Mouse (Mus musculus) hindbrain, embryonic 13.5 days (tissue): ENCODE measurements at regions not wholly inside any gene's neighbourhood (a gene's known extent, or its start where the extent isn't known, plus 50 kb on each side); places are given as distances from the start of the nearest gene placed in this dataset.
"Not testable (repeated sequence)": the region's sequence is repeated elsewhere in the genome, so short reads cannot be mapped to it uniquely, and the experiment has no call there.

Source experiments
- ATAC-seq: fragments of 200-750 bp; cut with Nextera tagmentation; 2 replicates; pipeline ENCODE4 v1.8.0; 2017; ENCODE audit warnings: moderate TSS enrichment; ENCODE audit not compliant: low FRiP score
- H3K27ac ChIP-seq: fragments of 300-500 bp; sonication (generic); 2 replicates; pipeline ENCODE4 v1.5.1; 2015; ENCODE audit warnings: inconsistent platforms, mild to moderate bottlenecking, moderate library complexity
- H3K27me3 ChIP-seq: fragments of 300-500 bp; sonication (generic); 2 replicates; pipeline ENCODE4 v1.6.1; 2015; ENCODE audit warnings: mild to moderate bottlenecking, inconsistent platforms
- H3K36me3 ChIP-seq: fragments of 300-500 bp; sonication (generic); 2 replicates; pipeline ENCODE4 v1.6.1; 2015; ENCODE audit warnings: mild to moderate bottlenecking, inconsistent platforms
- H3K4me1 ChIP-seq: fragments of 300-500 bp; sonication (generic); replicated peaks from 2 replicates; pipeline ENCODE4 v1.6.1; 2015; ENCODE audit warnings: inconsistent platforms
- H3K4me2 ChIP-seq: fragments of 300-500 bp; sonication (generic); 2 replicates; pipeline ENCODE4 v1.6.1; 2015; ENCODE audit warnings: inconsistent platforms, mild to moderate bottlenecking, moderate library complexity
- H3K4me3 ChIP-seq: fragments of 300-500 bp; sonication (generic); 2 replicates; pipeline ENCODE4 v1.5.1; 2015; ENCODE audit warnings: mild to moderate bottlenecking, inconsistent platforms
- H3K9ac ChIP-seq: fragments of 300-500 bp; sonication (generic); 2 replicates; pipeline ENCODE4 v1.6.1; 2015; ENCODE audit warnings: mild to moderate bottlenecking, inconsistent platforms
- H3K9me3 ChIP-seq: fragments of 300-500 bp; sonication (generic); 2 replicates; pipeline ENCODE4 v1.6.1; 2016; ENCODE audit warnings: inconsistent platforms
- WGBS: fragments of 180-500 bp; shearing (Covaris S2); methylation state at CpG from one replicate; pipeline ENCODE4 v1.1.7; 2015; 5-methylcytosine and 5-hydroxymethylcytosine counted together

DNA sequence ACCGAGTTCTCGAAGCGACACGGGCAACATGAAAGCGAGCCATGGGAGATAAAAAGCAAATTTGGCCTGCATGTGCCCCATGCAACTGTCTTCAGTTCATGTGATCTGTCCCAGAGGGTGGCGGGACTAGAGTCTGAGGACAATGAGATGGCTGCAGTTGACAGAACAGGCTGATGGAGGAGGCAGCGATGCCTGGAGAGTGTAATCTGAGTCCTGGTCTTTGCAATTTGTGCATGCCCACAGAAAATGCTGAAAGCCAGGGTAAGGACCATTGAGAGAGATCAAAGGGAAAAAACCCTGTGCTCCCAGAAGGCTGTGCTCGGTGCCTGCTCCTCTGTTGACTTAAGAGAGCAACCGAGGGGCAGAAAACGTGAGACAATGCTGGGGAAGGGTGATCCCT is 624.8 kb upstream of the BB014433 start:
- no peaks in the 10 kb centered on the region for H3K27me3 ChIP-seq
- H3K36me3 ChIP-seq: no peaks in the 10 kb centered on the region
- ATAC-seq: no peak
- H3K9ac ChIP-seq: no peak overlapping the region
- peaks cover 3% of the 10 kb centered on the region; the same call in 1 of the 2 replicates for H3K4me1 ChIP-seq
- H3K9me3 ChIP-seq: no peaks in the 10 kb centered on the region
- 43% methylated on average over 10 of the region's 10 CpGs for WGBS
- H3K4me3 ChIP-seq: no peak overlapping the region
- H3K27ac ChIP-seq: no peak overlapping the region
- H3K4me2 ChIP-seq: no peak overlapping the region

DNA sequence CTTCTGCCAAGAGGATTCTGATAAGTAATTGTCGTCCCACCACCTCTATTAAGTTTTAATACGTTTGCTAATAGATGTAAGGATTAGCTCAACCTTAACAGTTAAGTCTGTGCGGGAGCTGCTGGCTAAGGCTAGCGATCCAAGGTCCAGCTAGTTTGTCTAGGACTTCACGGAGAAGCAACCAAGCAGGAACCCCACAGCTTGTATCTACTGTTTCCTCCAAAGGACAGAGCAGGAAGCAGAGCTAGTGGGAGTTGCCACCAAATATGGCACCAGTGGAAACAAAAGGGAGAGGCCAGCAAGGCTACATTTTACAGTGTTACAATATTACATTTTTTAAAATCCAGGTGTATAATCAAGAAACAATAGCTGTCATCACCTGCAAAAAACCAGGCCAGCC is 624.4 kb upstream of the BB014433 start:
- H3K27ac ChIP-seq: no peak overlapping the region
- no peak overlapping the region for H3K9ac ChIP-seq
- H3K9me3 ChIP-seq: no peaks in the 10 kb centered on the region
- H3K36me3 ChIP-seq: no peaks in the 10 kb centered on the region
- ATAC-seq: no peak
- peaks cover 3% of the 10 kb centered on the region; the same call in 1 of the 2 replicates for H3K4me1 ChIP-seq
- no peaks in the 10 kb centered on the region for H3K27me3 ChIP-seq
- WGBS: 81% methylated on average over 5 of the region's 5 CpGs
- no peak overlapping the region for H3K4me3 ChIP-seq
- no peak overlapping the region for H3K4me2 ChIP-seq

DNA sequence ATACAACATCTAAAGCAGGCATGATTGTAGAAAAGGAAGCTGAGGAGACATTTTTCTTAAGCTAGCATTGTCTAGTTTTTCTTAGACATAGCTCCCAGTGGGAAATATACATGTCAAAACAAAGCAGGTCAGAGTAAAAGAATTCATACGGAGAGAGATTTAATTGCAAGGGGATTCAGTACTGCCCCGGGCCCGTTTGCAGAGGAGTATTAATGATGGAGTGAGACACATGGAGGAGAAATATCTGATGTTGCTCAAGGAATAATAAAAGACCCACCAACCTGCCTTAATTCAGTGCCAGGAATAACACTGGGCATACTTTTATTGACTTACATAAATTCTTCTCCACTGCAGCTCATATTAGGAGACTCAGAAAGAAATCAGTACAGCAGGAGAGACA is 623.6 kb upstream of the BB014433 start:
- Histone ChIP-seq H3K9me3 (no peaks in the 10 kb centered on the region), H3K4me1 (peaks cover 3% of the 10 kb centered on the region; the same call in 1 of the 2 replicates), H3K27ac (no peak overlapping the region), H3K4me3 (no peak overlapping the region), H3K9ac (no peak overlapping the region), H3K4me2 (no peak overlapping the region), H3K27me3 (no peaks in the 10 kb centered on the region), H3K36me3 (no peaks in the 10 kb centered on the region)
- 59% methylated on average over 3 of the region's 3 CpGs for WGBS
- no peak for ATAC-seq

DNA sequence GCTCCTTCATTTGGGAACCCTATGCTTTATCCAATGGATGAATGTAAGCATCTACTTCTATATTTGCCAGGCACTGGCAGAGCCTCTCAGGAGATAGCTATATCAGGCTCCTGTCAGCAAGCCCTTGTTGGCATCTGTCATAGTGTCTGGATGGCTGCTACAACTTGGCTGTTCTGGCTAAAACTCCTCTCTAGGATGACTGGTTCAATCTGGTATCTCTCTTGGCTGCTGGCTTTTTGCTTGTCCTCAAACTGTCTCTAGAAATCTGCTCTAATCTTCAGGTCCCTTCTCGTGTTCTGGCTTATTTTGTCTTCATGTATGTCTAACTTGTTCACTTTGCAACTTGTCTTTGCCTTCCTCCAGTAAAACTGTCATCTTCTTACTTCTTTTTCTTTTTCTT is 614.7 kb upstream of the BB014433 start:
- 85% methylated on average over 1 of the region's 1 CpGs for WGBS
- no peaks in the 10 kb centered on the region for H3K4me1 ChIP-seq
- no peak overlapping the region for H3K4me3 ChIP-seq
- ATAC-seq: no peak
- H3K27ac ChIP-seq: no peak overlapping the region
- H3K27me3 ChIP-seq: no peaks in the 10 kb centered on the region
- H3K9ac ChIP-seq: no peak overlapping the region
- H3K9me3 ChIP-seq: no peaks in the 10 kb centered on the region
- H3K36me3 ChIP-seq: no peaks in the 10 kb centered on the region
- no peak overlapping the region for H3K4me2 ChIP-seq

DNA sequence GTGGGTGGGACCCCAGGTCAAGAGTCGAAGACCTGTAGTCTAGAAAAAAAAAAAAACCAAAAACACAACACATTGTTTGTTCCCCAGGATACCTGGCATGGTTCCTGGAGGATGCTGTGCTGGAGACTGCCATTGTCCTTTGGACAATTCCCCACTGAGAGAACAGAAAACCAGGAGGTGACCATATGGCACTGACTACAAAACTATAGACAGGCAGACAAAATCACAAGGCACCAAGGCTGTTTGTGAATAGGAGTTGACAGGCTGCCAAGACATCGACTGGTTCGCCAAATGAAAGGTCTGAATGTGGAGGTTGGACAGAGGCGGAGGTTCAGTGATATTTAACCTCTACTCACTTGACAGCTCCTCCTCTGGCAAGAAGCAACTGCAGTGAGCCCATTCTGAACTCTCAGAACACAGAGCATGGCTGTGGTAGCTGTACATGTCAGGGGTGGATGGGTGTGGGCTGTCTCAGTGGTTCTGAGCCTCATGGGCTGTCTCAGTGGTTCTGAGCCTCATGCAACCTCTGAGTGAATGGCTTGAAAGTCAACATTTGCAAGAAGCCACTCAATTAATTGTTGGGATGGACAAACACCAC is 589.0 kb upstream of the BB014433 start:
- no peak for ATAC-seq
- H3K27me3 ChIP-seq: no peaks in the 10 kb centered on the region
- no peaks in the 10 kb centered on the region for H3K36me3 ChIP-seq
- H3K9me3 ChIP-seq: peaks cover 4% of the 10 kb centered on the region
- H3K9ac ChIP-seq: no peak overlapping the region
- no peak overlapping the region for H3K4me3 ChIP-seq
- no peak overlapping the region for H3K4me2 ChIP-seq
- no peaks in the 10 kb centered on the region for H3K4me1 ChIP-seq
- 78% methylated on average over 4 of the region's 4 CpGs for WGBS
- no peak overlapping the region for H3K27ac ChIP-seq

DNA sequence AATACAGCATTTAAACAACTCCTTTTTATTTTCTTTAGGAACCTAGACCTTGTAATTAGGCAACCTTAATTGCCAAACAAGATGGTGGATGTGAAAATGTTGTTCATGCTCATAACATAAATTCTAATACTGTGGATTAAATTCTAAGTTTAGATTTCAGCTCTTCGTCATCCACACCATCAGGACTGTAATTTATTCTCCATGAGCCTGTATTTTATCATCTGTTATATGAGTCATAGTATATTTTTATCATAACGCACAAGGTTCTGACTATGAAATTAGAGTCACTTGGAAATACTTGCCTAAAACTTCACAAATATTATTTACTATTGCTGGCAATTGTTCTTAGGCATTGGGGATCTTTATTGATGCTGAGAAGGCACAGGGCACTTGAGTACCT is 582.7 kb upstream of the BB014433 start:
- ATAC-seq: no peak
- 94% methylated on average over 2 of the region's 2 CpGs for WGBS
- no peaks in the 10 kb centered on the region for H3K4me1 ChIP-seq
- H3K4me2 ChIP-seq: no peak overlapping the region
- H3K9ac ChIP-seq: no peak overlapping the region
- 0 out of 2 replicates have a peak, but pooled peaks cover 4% of the 10 kb centered on the region for H3K9me3 ChIP-seq
- no peak overlapping the region for H3K27ac ChIP-seq
- H3K27me3 ChIP-seq: no peaks in the 10 kb centered on the region
- H3K4me3 ChIP-seq: no peak overlapping the region
- no peaks in the 10 kb centered on the region for H3K36me3 ChIP-seq

DNA sequence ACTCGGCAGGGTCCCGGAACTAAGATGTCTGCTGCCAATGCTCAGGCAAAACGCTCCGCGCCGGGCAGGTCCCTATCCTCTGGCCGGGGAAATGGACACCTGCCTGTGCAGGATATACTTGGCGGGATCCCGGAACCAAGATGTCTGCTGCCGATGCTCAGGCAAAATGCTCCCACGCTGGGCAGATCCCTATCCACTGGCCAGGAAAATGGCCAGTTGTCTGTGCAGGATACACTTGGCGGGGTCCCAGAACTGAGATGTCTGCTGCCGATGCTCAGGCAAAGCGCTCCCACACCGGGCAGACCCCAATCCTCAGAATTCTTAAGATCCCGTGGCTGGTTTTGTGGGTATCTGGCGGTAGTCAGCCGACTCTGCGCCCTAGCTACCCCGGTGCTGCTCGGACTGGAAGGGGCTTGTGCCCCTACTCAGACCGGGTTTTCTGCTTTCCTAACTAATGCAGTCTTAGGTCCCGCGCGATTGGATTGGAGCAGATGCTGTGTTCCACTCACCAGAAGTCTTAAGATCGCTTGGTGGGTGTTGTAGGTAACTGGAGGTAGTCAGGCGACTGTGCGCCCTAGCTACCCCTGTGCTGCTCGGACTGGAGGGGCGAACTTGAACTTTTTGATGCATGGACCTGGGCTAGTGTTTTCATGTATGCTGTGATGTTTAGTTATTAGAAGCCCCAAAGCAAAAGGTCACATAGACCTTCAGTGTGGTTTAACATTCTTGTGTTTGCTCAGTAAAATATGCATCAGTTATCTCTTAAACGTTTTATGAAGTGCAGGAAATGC is 577.9 kb upstream of the BB014433 start:
- ATAC-seq, H3K27me3 ChIP-seq, H3K4me3 ChIP-seq, H3K9me3 ChIP-seq, H3K36me3 ChIP-seq, H3K9ac ChIP-seq, H3K27ac ChIP-seq, H3K4me1 ChIP-seq, H3K4me2 ChIP-seq: not testable (repeated sequence)
- 91% methylated on average over 30 of the region's 31 CpGs for WGBS

DNA sequence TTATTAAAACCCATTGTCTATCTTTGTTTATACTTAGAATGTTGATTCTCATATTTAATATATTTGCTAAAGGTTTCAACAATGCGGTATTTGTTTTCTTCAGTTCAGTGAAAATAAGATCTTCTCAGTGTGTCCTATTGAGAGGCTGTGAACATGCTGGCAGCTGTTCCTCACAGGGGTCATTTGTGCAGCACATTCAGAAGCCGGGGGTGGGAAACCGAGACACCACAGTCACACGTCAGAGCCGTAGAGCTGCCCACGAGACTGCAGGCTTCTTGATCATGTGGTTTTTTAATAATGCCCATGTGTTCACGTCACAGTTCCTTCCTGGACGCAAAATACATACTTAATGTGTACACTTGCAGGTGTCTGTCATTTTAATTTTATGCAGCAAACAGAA is 564.3 kb upstream of the BB014433 start:
- Histone ChIP-seq H3K9me3 (no peaks in the 10 kb centered on the region), H3K27ac (no peak overlapping the region), H3K27me3 (no peaks in the 10 kb centered on the region), H3K4me2 (no peak overlapping the region), H3K9ac (no peak overlapping the region), H3K4me1 (peaks cover 4% of the 10 kb centered on the region; the same call in 1 of the 2 replicates), H3K4me3 (no peak overlapping the region), H3K36me3 (no peaks in the 10 kb centered on the region)
- WGBS: 56% methylated on average over 8 of the region's 8 CpGs
- ATAC-seq: no peak

DNA sequence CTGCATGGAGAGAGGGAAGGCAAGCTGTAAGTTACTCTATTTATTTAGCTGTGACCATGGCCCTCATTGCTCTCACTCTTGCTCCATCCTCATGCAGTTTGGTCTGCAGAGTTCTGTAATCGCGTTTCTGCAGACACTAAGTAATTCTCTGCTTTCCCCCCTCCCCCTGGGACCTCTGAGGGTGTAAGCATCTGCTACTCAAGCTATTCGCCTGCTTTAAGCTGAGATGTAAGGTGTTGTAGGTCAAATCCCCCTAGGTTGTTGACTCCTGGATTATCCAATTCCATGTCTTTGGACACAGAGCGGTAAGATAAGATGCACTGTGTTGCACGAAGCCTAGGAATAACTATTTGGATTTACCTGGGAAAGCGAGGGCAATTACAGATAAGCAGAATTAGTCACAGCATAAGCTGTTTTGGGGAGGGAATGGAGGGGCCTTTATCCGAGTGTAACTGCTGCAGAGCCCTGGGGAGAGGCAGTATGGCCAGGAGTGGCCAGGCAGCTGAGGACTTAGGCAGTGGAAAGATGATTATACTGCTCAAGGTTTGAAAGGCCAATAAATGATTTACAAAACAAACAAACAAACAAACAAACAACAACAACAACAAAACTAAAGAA is 561.8 kb upstream of the BB014433 start:
- Histone ChIP-seq H3K36me3 (no peaks in the 10 kb centered on the region), H3K27me3 (no peaks in the 10 kb centered on the region), H3K4me1 (peaks cover 4% of the 10 kb centered on the region; the same call in 1 of the 2 replicates), H3K9ac (no peak overlapping the region), H3K4me2 (no peak overlapping the region), H3K4me3 (no peak overlapping the region), H3K27ac (no peak overlapping the region), H3K9me3 (no peaks in the 10 kb centered on the region)
- 64% methylated on average over 7 of the region's 7 CpGs for WGBS
- no peak for ATAC-seq

DNA sequence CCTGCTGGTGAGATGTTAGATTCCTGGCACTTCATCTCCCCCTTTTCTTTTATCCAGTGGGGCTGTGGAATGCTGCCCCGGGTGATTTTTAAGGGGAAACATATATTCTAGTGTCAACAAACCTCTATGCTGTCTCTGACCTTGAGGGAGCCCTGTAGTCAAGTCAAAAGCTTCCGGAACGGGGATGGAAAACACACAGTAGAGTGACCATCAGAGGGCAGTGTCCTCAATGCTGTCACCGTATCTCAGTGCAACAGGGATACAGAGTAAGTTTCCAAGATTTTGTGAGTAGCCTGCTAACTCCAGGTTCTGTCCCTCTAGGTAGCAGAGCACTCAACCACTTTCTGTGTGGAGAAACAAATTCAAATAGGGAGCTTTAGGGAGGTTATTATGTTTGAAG is 555.7 kb upstream of the BB014433 start:
- 81% methylated on average over 4 of the region's 4 CpGs for WGBS
- Histone ChIP-seq H3K27ac (no peak overlapping the region), H3K4me1 (no peaks in the 10 kb centered on the region), H3K9me3 (no peaks in the 10 kb centered on the region), H3K4me3 (no peak overlapping the region), H3K36me3 (no peaks in the 10 kb centered on the region), H3K4me2 (no peak overlapping the region), H3K27me3 (no peaks in the 10 kb centered on the region), H3K9ac (no peak overlapping the region)
- no peak for ATAC-seq

DNA sequence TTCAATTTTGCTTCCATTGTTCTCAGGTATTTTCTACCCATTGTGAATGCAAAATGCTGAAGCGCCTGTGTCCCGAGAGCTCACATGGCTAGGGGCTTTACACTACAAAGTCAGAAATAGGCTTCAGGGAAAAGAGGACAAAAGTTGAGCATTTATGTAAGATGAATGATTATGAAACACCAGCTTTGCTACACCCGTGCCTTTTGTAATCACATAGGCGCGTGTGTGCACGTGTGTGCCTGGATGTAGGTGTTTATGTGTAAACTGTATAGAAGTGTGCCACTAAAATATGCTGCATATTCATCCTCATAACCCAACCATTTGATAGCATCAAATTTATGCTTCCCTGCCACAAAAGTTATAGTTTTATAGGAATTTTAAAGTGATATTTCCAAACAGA is 547.2 kb upstream of the BB014433 start:
- 0 out of 2 replicates have a peak, but pooled peaks cover 4% of the 10 kb centered on the region for H3K4me1 ChIP-seq
- no peaks in the 10 kb centered on the region for H3K27me3 ChIP-seq
- H3K4me3 ChIP-seq: no peak overlapping the region
- H3K9ac ChIP-seq: no peak overlapping the region
- no peak overlapping the region for H3K4me2 ChIP-seq
- H3K36me3 ChIP-seq: no peaks in the 10 kb centered on the region
- WGBS: 80% methylated on average over 6 of the region's 6 CpGs
- H3K9me3 ChIP-seq: no peaks in the 10 kb centered on the region
- H3K27ac ChIP-seq: no peak overlapping the region
- no peak for ATAC-seq

DNA sequence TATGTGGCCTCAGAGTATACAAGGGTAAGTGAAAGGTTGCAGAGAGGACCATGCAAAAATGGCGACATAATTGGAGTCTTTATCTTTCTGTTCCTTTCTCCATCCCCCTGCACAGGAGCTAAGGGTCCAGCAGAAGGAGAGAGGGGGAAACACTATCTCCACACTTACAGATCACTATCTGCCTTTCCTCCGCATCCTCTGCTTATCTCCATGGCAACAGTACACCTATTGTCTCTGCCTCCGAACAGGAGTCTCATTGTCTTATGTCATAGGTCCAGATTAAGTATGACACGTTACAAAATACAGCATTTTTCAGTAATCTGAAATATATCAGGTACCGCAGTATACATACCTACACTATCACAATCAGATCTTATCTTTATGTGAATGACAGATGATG is 537.9 kb upstream of the BB014433 start:
- Histone ChIP-seq H3K27me3 (no peaks in the 10 kb centered on the region), H3K9me3 (no peaks in the 10 kb centered on the region), H3K4me2 (no peak overlapping the region), H3K36me3 (no peaks in the 10 kb centered on the region), H3K27ac (no peak overlapping the region), H3K4me3 (no peak overlapping the region), H3K4me1 (no peaks in the 10 kb centered on the region), H3K9ac (no peak overlapping the region)
- ATAC-seq: peak; percentile 77
- WGBS: 53% methylated on average over 5 of the region's 5 CpGs

DNA sequence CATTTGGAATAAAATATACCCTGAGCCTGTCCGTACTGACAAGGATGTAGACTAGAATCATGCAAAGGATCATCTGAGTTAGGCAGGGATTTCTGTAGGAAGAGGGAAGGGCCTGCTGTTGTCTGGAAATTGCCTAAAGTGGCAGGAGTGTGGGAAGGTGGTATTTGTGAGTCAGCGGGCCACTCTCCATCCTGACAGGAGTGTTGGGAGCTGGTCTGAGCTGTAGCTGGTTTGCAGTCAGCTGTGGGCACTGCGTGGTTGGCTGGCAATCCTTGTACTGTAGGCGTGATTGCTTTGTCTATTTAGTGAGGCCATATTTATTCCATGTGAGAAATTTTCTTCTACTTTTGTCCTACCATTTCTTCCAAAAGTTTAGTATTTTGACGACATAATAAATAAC is 524.2 kb upstream of the BB014433 start:
- no peak overlapping the region for H3K9ac ChIP-seq
- H3K36me3 ChIP-seq: no peaks in the 10 kb centered on the region
- H3K4me3 ChIP-seq: no peak overlapping the region
- H3K4me1 ChIP-seq: no peaks in the 10 kb centered on the region
- no peak overlapping the region for H3K4me2 ChIP-seq
- no peak for ATAC-seq
- WGBS: 90% methylated on average over 5 of the region's 5 CpGs
- no peak overlapping the region for H3K27ac ChIP-seq
- H3K27me3 ChIP-seq: no peaks in the 10 kb centered on the region
- no peaks in the 10 kb centered on the region for H3K9me3 ChIP-seq
